Mouse (Mus musculus) spleen, adult 2 months (tissue): ENCODE data around the gene Mea1.

Source experiments
- CTCF ChIP-seq: fragments of 200-500 bp; IDR thresholded peaks from 2 replicates; pipeline ENCODE4 v1.5.1; 2011; ENCODE audit warnings: mild to moderate bottlenecking, inconsistent platforms; ENCODE audit not compliant: insufficient read depth, insufficient read length, insufficient replicate concordance; ENCODE audit errors: extremely low read depth
- POLR2A ChIP-seq: fragments of 200-500 bp; IDR thresholded peaks from 2 replicates; pipeline ENCODE4 v1.6.1; 2011; ENCODE audit warnings: low read depth, low read length, inconsistent platforms

DNA sequence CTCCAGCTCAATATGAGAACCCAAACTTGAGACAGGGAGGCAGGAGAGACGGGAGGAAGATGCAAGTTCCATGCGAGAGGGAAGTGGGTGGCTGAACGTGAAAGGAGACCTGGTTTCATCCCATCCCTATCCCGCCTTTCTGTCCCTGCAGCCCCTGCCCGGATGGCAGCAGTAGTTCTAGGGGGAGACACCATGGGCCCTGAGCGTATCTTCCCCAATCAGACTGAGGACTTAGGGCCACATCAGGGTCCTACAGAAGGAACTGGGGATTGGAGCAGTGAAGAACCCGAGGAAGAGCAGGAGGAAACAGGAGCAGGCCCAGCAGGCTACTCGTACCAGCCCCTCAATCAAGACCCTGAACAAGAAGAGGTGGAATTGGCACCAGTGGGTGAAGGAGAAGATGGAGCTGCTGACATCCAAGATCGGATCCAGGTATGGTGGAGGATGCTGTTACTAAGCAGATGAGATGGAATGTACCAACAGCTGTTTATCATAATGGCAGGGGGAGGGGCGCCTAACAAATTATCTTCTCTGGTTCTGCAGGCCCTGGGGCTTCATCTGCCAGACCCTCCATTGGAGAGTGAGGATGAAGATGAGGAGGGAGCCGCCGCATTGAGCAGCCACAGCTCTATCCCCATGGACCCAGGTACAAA lies 3.0 kb downstream of the Mea1 start:
- TF ChIP-seq CTCF (no peak), POLR2A (no peak)
